ENCODE assay signal across 11 mouse cellular contexts in genomic region chr17:28743916-28744315, GRCm38 (mm10). TPM values are rescaled to one million over a fixed set of nuclear protein-coding genes. Genes with fewer than 3 reads are reported as not detected.
DNase-seq lines count a peak whose midpoint lies in the region; ATAC-seq and TF ChIP-seq lines count a peak whose summit lies in the region.
"Had no signal": no experiment of that assay in that cellular context is flagged by ENCODE, and none has a peak within 500 bp of the region (broad histone marks: within the 10 kb centered on the region; RNA-seq: fewer than 3 reads in every experiment).

No protein-coding gene starts in this region.

- no peak overlapping the region for H3K4me2 ChIP-seq in lung, postnatal 0 days (replicated peaks; ENCODE audit: low read depth, low read length)
- H3K4me2 ChIP-seq: midbrain, embryonic 12.5 days had no signal

- DNase-seq in embryo, embryonic 10 days (ENCODE audit: low spot score): peak; percentile 21
- DNase-seq in embryo, embryonic 9.5 days (ENCODE audit: extremely low spot score): no peak
- no peak for DNase-seq in lung, postnatal 0 days (ENCODE audit: low spot score)
- no peak for DNase-seq in lung, postnatal 4 days
- DNase-seq in c-Kit-positive CD71-positive TER-119-negative erythroid progenitor cells, embryonic 14.5 days (ENCODE audit: low read depth): peak; percentile 30
- DNase-seq in thymus, postnatal 0 days (ENCODE audit: low spot score): peak; percentile 4
- no peak for DNase-seq in adrenal gland, postnatal 14 days
- no peak for DNase-seq in T-cell, adult 2 months (ENCODE audit: low spot score)
- DNase-seq: heart, postnatal 10 days had no signal

- no peak overlapping the region for H3K9ac ChIP-seq in lung, postnatal 0 days (replicated peaks; ENCODE audit: low read depth)
- H3K9ac ChIP-seq: midbrain, embryonic 12.5 days had no signal

- H3K9me3 ChIP-seq in lung, postnatal 0 days (ENCODE audit: low read length): no peaks in the 10 kb centered on the region
- H3K9me3 ChIP-seq: midbrain, embryonic 12.5 days had no signal

- peaks cover 50% of the 10 kb centered on the region for H3K36me3 ChIP-seq in lung, postnatal 0 days (ENCODE audit: insufficient read depth, low read length)

- H3K4me1 ChIP-seq in lung, postnatal 0 days (ENCODE audit: insufficient read depth, low read depth, low read length): no peaks in the 10 kb centered on the region
- H3K4me1 ChIP-seq: midbrain, embryonic 12.5 days had no signal

- H3K4me3 ChIP-seq in lung, postnatal 0 days (ENCODE audit: low read depth, low read length): no peak overlapping the region
- H3K4me3 ChIP-seq: midbrain, embryonic 12.5 days had no signal

- ATAC-seq in lung, postnatal 0 days: no peak

- no peak for TF ChIP-seq EP300 in lung, postnatal 0 days (IDR thresholded peaks at IDR 0.05)

- H3K27me3 ChIP-seq in lung, postnatal 0 days (replicated peaks; ENCODE audit: insufficient read depth, low read length): no peaks in the 10 kb centered on the region
- H3K27me3 ChIP-seq: midbrain, embryonic 12.5 days had no signal

- no peak overlapping the region for H3K27ac ChIP-seq in lung, postnatal 0 days (ENCODE audit: low read length)
- H3K27ac ChIP-seq: midbrain, embryonic 12.5 days had no signal

- WGBS in lung, postnatal 0 days: 89% methylated on average over 9 of the region's 9 CpGs

- TF ChIP-seq CTCF in lung, postnatal 0 days (IDR thresholded peaks at IDR 0.05): peak; percentile 42

RNA-seq across cellular contexts. Expression of gene AC170998.1, which starts 18.0 kb away (rescaled TPM):
- 2.0 and 2.4 TPM in 2 replicates for polyA plus RNA-seq in lung, postnatal 0 days (2015; fragmentation: Nextera tagmentation; extraction: Ambion mirVana)
- 0.87 and 2.1 TPM in 2 replicates for polyA plus RNA-seq in thymus, postnatal 0 days (2015; fragmentation: Nextera tagmentation; extraction: Ambion mirVana)
- total RNA-seq in adrenal gland, postnatal 14 days (2021): 1.2 and 2.0 TPM in 2 replicates

RNA-seq across cellular contexts. Expression of gene Mapk13, which starts 25.2 kb away (rescaled TPM):
- polyA plus RNA-seq in lung, postnatal 0 days (2015; fragmentation: Nextera tagmentation; extraction: Ambion mirVana): 46.7 and 46.9 TPM in 2 replicates
- 6.7 and 6.9 TPM in 2 replicates for polyA plus RNA-seq in thymus, postnatal 0 days (2015; fragmentation: Nextera tagmentation; extraction: Ambion mirVana)
- total RNA-seq in adrenal gland, postnatal 14 days (2021): 48.0 and 62.9 TPM in 2 replicates
- polyA plus RNA-seq: C2C12 had no signal

RNA-seq across cellular contexts. Expression of gene Mapk14, which starts 52.8 kb away (rescaled TPM):
- 31.9 and 34.0 TPM in 2 replicates for polyA plus RNA-seq in lung, postnatal 0 days (2015; fragmentation: Nextera tagmentation; extraction: Ambion mirVana)
- 42.2 and 45.7 TPM in 2 replicates for polyA plus RNA-seq in thymus, postnatal 0 days (2015; fragmentation: Nextera tagmentation; extraction: Ambion mirVana)
- 69.1 and 76.3 TPM in 2 replicates for total RNA-seq in adrenal gland, postnatal 14 days (2021)

RNA-seq across cellular contexts. Expression of gene Slc26a8, which starts 53.9 kb away (rescaled TPM):
- polyA plus RNA-seq in lung, postnatal 0 days (2015; fragmentation: Nextera tagmentation; extraction: Ambion mirVana): 0.60 and 0.68 TPM in 2 replicates
- polyA plus RNA-seq in thymus, postnatal 0 days (2015; fragmentation: Nextera tagmentation; extraction: Ambion mirVana): 0.42 and 0.79 TPM in 2 replicates
- 1.3 and 2.9 TPM in 2 replicates for total RNA-seq in adrenal gland, postnatal 14 days (2021)
- polyA plus RNA-seq: C2C12 had no signal

RNA-seq across cellular contexts. Expression of gene Brpf3, which starts 57.0 kb away (rescaled TPM):
- polyA plus RNA-seq in lung, postnatal 0 days (2015; fragmentation: Nextera tagmentation; extraction: Ambion mirVana): 6.0 and 6.2 TPM in 2 replicates
- polyA plus RNA-seq in thymus, postnatal 0 days (2015; fragmentation: Nextera tagmentation; extraction: Ambion mirVana): 6.2 and 8.6 TPM in 2 replicates
- total RNA-seq in adrenal gland, postnatal 14 days (2021): 62.6 and 64.5 TPM in 2 replicates

Comparison
In these comparisons a context has a peak if more than half of its experiments do, and no peak if none do; other contexts are left out.
1. DNase-seq: peak in embryo, embryonic 10 days (single experiment), c-Kit-positive CD71-positive TER-119-negative erythroid progenitor cells, embryonic 14.5 days (single experiment) and thymus, postnatal 0 days (single experiment); none in embryo, embryonic 9.5 days (single experiment), lung, postnatal 0 days (single experiment), lung, postnatal 4 days (0 of 2), adrenal gland, postnatal 14 days (single experiment) and T-cell, adult 2 months (single experiment).